Mouse (Mus musculus) cerebellum, postnatal 36 days (tissue): Measurements from ENCODE around the gene Dync2li1.

Experiments
- DNase-seq, 2 experiments: peaks; one replicate each; pipeline ENCODE4 v3.0.0; 2021 to 2022; ENCODE audit warnings: mixed read lengths in 2 of 2

Gene Dync2li1

GRCm38 (mm10) chr17:84611971-84612370, 14.3 kb upstream of the Dync2li1 start:
- DNase-seq: no peak

- no peak for DNase-seq
These were observed 10.5 kb upstream of the Dync2li1 start for GRCm38 (mm10) chr17:84615811-84616210.

- DNase-seq: no peak
These were observed 9.7 kb upstream of the Dync2li1 start for GRCm38 (mm10) chr17:84616526-84617074.

GRCm38 (mm10) chr17:84617953-84618352, 8.3 kb upstream of the Dync2li1 start:
- no peak for DNase-seq

- DNase-seq: no peak
These were observed 7.2 kb upstream of the Dync2li1 start for GRCm38 (mm10) chr17:84619112-84619511.

GRCm38 (mm10) chr17:84620076-84620475, 6.2 kb upstream of the Dync2li1 start:
- DNase-seq: no peak

- DNase-seq: no peak
These were observed 5.7 kb upstream of the Dync2li1 start for GRCm38 (mm10) chr17:84620610-84621009.

GRCm38 (mm10) chr17:84621209-84621608, 5.1 kb upstream of the Dync2li1 start:
- no peak for DNase-seq

GRCm38 (mm10) chr17:84622028-84622427, 4.3 kb upstream of the Dync2li1 start:
- no peak for DNase-seq

- DNase-seq: no peak
These were observed 3.4 kb upstream of the Dync2li1 start for GRCm38 (mm10) chr17:84622873-84623272.

- peak; percentile 20 to 32 for DNase-seq
These were observed 585 bp downstream of the Dync2li1 start for GRCm38 (mm10) chr17:84626857-84627305.

GRCm38 (mm10) chr17:84627721-84628120, 1.4 kb downstream of the Dync2li1 start:
- no peak for DNase-seq

- no peak for DNase-seq
These were observed 2.3 kb downstream of the Dync2li1 start for GRCm38 (mm10) chr17:84628611-84629010.

GRCm38 (mm10) chr17:84631836-84632235, 5.5 kb downstream of the Dync2li1 start:
- DNase-seq: no peak

- no peak for DNase-seq
These were observed 7.1 kb downstream of the Dync2li1 start for GRCm38 (mm10) chr17:84633443-84633842.

- no peak for DNase-seq
These were observed 10.0 kb downstream of the Dync2li1 start for GRCm38 (mm10) chr17:84636328-84636727.

GRCm38 (mm10) chr17:84637971-84638370, 11.7 kb downstream of the Dync2li1 start:
- no peak for DNase-seq

GRCm38 (mm10) chr17:84639796-84640378, 13.6 kb downstream of the Dync2li1 start:
- DNase-seq: no peak

- peak; percentile 12 to 13 for DNase-seq
These were observed 15.6 kb downstream of the Dync2li1 start for GRCm38 (mm10) chr17:84641893-84642292.

GRCm38 (mm10) chr17:84642324-84642723, 16.0 kb downstream of the Dync2li1 start:
- no peak for DNase-seq

GRCm38 (mm10) chr17:84644292-84645050, 18.2 kb downstream of the Dync2li1 start:
- DNase-seq: no peak

- DNase-seq: no peak
These were observed 18.8 kb downstream of the Dync2li1 start for GRCm38 (mm10) chr17:84645119-84645518.

- DNase-seq: no peak
These were observed 19.6 kb downstream of the Dync2li1 start for GRCm38 (mm10) chr17:84645894-84646293.

GRCm38 (mm10) chr17:84646477-84646876, 20.2 kb downstream of the Dync2li1 start:
- DNase-seq: no peak
